Mouse (Mus musculus) myocyte (in vitro differentiated cells): ENCODE measurements around the gene Chl1. TPM values are rescaled to one million over a fixed set of nuclear protein-coding genes. Genes with fewer than 3 reads are reported as not detected.

Experiments
- H3K27me3 ChIP-seq: one replicate; pipeline ENCODE4 v1.6.1; 2011; ENCODE audit not compliant: control insufficient read depth, insufficient read depth, insufficient read length
- H3K36me3 ChIP-seq: one replicate; pipeline ENCODE4 v1.6.1; 2011; ENCODE audit not compliant: control insufficient read depth, insufficient read depth
- H3K4me2 ChIP-seq: one replicate; pipeline ENCODE4 v1.6.1; 2011; ENCODE audit warnings: low read depth, control low read depth
- H3K4me3 ChIP-seq: one replicate; pipeline ENCODE4 v1.5.1; 2011; ENCODE audit warnings: mild to moderate bottlenecking, control low read depth, moderate library complexity
- H3K79me2 ChIP-seq: one replicate; pipeline ENCODE4 v1.6.1; 2011; ENCODE audit not compliant: control insufficient read depth, insufficient read depth
- H3ac ChIP-seq: one replicate; pipeline ENCODE4 v1.6.1; 2011; ENCODE audit not compliant: control insufficient read depth, insufficient read length
- CEBPB ChIP-seq: IDR thresholded peaks from 2 replicates; pipeline ENCODE4 v1.6.1; 2011; ENCODE audit warnings: mild to moderate bottlenecking, moderate library complexity; ENCODE audit not compliant: poor library complexity, insufficient read depth, severe bottlenecking
- E2F4 ChIP-seq: IDR thresholded peaks from one replicate; pipeline ENCODE4 v1.6.1; 2011; ENCODE audit warnings: mild to moderate bottlenecking, control low read depth, moderate library complexity; ENCODE audit not compliant: insufficient read depth
- MAX ChIP-seq: IDR thresholded peaks from one replicate; pipeline ENCODE4 v1.6.1; 2011; ENCODE audit warnings: low read depth, mild to moderate bottlenecking, control low read depth
- MYOD1 ChIP-seq, 3 experiments: IDR thresholded peaks; one replicate each; pipeline ENCODE4 v1.6.1; 2011; ENCODE audit warnings: control low read depth in 2 of 3, low read depth in 2 of 3, mild to moderate bottlenecking in 2 of 3, moderate library complexity in 1 of 3; ENCODE audit not compliant: insufficient read length in 2 of 3, control insufficient read depth in 1 of 3
- MYOG ChIP-seq, 3 experiments: IDR thresholded peaks; one replicate each; pipeline ENCODE4 v1.6.1; 2011; ENCODE audit warnings: control low read depth in 2 of 3, low read depth in 2 of 3, mild to moderate bottlenecking in 2 of 3; ENCODE audit not compliant: insufficient read length in 2 of 3, control insufficient read depth in 1 of 3, insufficient read depth in 1 of 3
- POLR2A ChIP-seq: IDR thresholded peaks from one replicate; pipeline ENCODE4 v1.6.1; 2011; ENCODE audit warnings: low read depth, mild to moderate bottlenecking, control low read depth, moderate library complexity; ENCODE audit not compliant: insufficient read length
- POLR2AphosphoS2 ChIP-seq: IDR thresholded peaks from one replicate; pipeline ENCODE4 v1.6.1; 2011; ENCODE audit warnings: low read depth, control low read depth; ENCODE audit not compliant: insufficient read length
- REST ChIP-seq: IDR thresholded peaks from one replicate; pipeline ENCODE4 v1.6.1; 2011; ENCODE audit warnings: mild to moderate bottlenecking, control low read depth, moderate library complexity; ENCODE audit not compliant: insufficient read depth, insufficient read length
- SRF ChIP-seq: IDR thresholded peaks from one replicate; pipeline ENCODE4 v1.6.1; 2011; ENCODE audit warnings: low read depth; ENCODE audit not compliant: control insufficient read depth, insufficient read length
- TCF12 ChIP-seq: IDR thresholded peaks from one replicate; pipeline ENCODE4 v1.6.1; 2011; ENCODE audit warnings: mild to moderate bottlenecking, control low read depth; ENCODE audit not compliant: poor library complexity, insufficient read depth, severe bottlenecking
- TCF3 ChIP-seq: IDR thresholded peaks from one replicate; pipeline ENCODE4 v1.6.1; 2011; ENCODE audit warnings: low read depth, control low read depth; ENCODE audit not compliant: insufficient read length
- USF1 ChIP-seq: IDR thresholded peaks from one replicate; pipeline ENCODE4 v1.6.1; 2011; ENCODE audit warnings: low read depth, mild to moderate bottlenecking, control low read depth, moderate library complexity
- polyA plus RNA-seq: library from polyadenylated mRNA; unstranded; fragments of >200 nt; fragmentation: generic; extraction: Trizol; gene quantifications from one replicate; pipeline ENCODE4 v1.2.1, GENCODE M21; 2012; ENCODE audit warnings: missing spikeins

Gene Chl1
- polyA plus RNA-seq, 1 experiment = not detected

GRCm38 (mm10) chr6:103533048-103533447 is 22.7 kb downstream of the Chl1 start:
- no peak overlapping the region for H3ac ChIP-seq
- no peaks in the 10 kb centered on the region for H3K79me2 ChIP-seq
- no peaks in the 10 kb centered on the region for H3K36me3 ChIP-seq
- no peaks in the 10 kb centered on the region for H3K27me3 ChIP-seq
- H3K4me2 ChIP-seq = no peak overlapping the region
- no peak overlapping the region for H3K4me3 ChIP-seq
- no peak for TF ChIP-seq TCF12
- TF ChIP-seq MYOD1 (IDR thresholded peaks at IDR 0.05; ENCODE audit: control insufficient read depth in 1 of 3, insufficient read length in 2 of 3, low read depth in 2 of 3) = no peak
- no peak for TF ChIP-seq TCF3

GRCm38 (mm10) chr6:103534027-103534426 is 23.6 kb downstream of the Chl1 start:
- Histone ChIP-seq H3K4me3 (no peak overlapping the region), H3K36me3 (no peaks in the 10 kb centered on the region), H3ac (no peak overlapping the region), H3K4me2 (no peak overlapping the region), H3K27me3 (no peaks in the 10 kb centered on the region), H3K79me2 (no peaks in the 10 kb centered on the region)
- TF ChIP-seq MYOG (IDR thresholded peaks at IDR 0.05; ENCODE audit: control insufficient read depth in 1 of 3, insufficient read depth in 1 of 3, insufficient read length in 2 of 3, low read depth in 2 of 3) (no peak), CEBPB (no peak), TCF12 (no peak), REST (no peak), POLR2A (no peak), USF1 (no peak), POLR2AphosphoS2 (no peak), TCF3 (no peak), MAX (no peak), SRF (no peak), E2F4 (no peak), MYOD1 (IDR thresholded peaks at IDR 0.05; ENCODE audit: control insufficient read depth in 1 of 3, insufficient read length in 2 of 3, low read depth in 2 of 3) (no peak)

- H3K79me2 ChIP-seq = no peaks in the 10 kb centered on the region
- TF ChIP-seq SRF = no peak
- no peak for TF ChIP-seq CEBPB
- TF ChIP-seq TCF3 = no peak
- no peak for TF ChIP-seq TCF12
- no peak for TF ChIP-seq E2F4
- no peak for TF ChIP-seq REST
- no peak for TF ChIP-seq MYOG (IDR thresholded peaks at IDR 0.05; ENCODE audit: control insufficient read depth in 1 of 3, insufficient read depth in 1 of 3, insufficient read length in 2 of 3, low read depth in 2 of 3)
- TF ChIP-seq MYOD1 (IDR thresholded peaks at IDR 0.05; ENCODE audit: control insufficient read depth in 1 of 3, insufficient read length in 2 of 3, low read depth in 2 of 3) = no peak
- TF ChIP-seq POLR2AphosphoS2 = no peak
- no peak for TF ChIP-seq POLR2A
- TF ChIP-seq MAX = no peak
- TF ChIP-seq USF1 = no peak
- H3K4me2 ChIP-seq = no peak overlapping the region
- no peak overlapping the region for H3ac ChIP-seq
- no peak overlapping the region for H3K4me3 ChIP-seq
- H3K36me3 ChIP-seq = no peaks in the 10 kb centered on the region
- no peaks in the 10 kb centered on the region for H3K27me3 ChIP-seq
Measured at GRCm38 (mm10) chr6:103542576-103542975, 32.2 kb downstream of the Chl1 start.

- H3K79me2 ChIP-seq = no peaks in the 10 kb centered on the region
- H3ac ChIP-seq = no peak overlapping the region
- no peaks in the 10 kb centered on the region for H3K27me3 ChIP-seq
- no peaks in the 10 kb centered on the region for H3K36me3 ChIP-seq
- TF ChIP-seq MAX = no peak
- TF ChIP-seq MYOD1 (IDR thresholded peaks at IDR 0.05; ENCODE audit: control insufficient read depth in 1 of 3, insufficient read length in 2 of 3, low read depth in 2 of 3) = no peak
- TF ChIP-seq E2F4 = no peak
- no peak for TF ChIP-seq CEBPB
- no peak for TF ChIP-seq POLR2A
- TF ChIP-seq SRF = no peak
- no peak for TF ChIP-seq MYOG (IDR thresholded peaks at IDR 0.05; ENCODE audit: control insufficient read depth in 1 of 3, insufficient read depth in 1 of 3, insufficient read length in 2 of 3, low read depth in 2 of 3)
- TF ChIP-seq USF1 = no peak
- no peak for TF ChIP-seq TCF3
- H3K4me3 ChIP-seq = no peak overlapping the region
- H3K4me2 ChIP-seq = no peak overlapping the region
Measured at GRCm38 (mm10) chr6:103543753-103544152, 33.4 kb downstream of the Chl1 start.

GRCm38 (mm10) chr6:103546314-103546713 is 35.9 kb downstream of the Chl1 start:
- Histone ChIP-seq H3K4me2 (no peak overlapping the region), H3K4me3 (no peak overlapping the region), H3K27me3 (no peaks in the 10 kb centered on the region), H3K79me2 (no peaks in the 10 kb centered on the region), H3K36me3 (no peaks in the 10 kb centered on the region), H3ac (no peak overlapping the region)
- TF ChIP-seq TCF3 = no peak
- no peak for TF ChIP-seq MAX
- TF ChIP-seq USF1 = no peak
- TF ChIP-seq POLR2A = no peak
- TF ChIP-seq MYOD1 (IDR thresholded peaks at IDR 0.05; ENCODE audit: control insufficient read depth in 1 of 3, insufficient read length in 2 of 3, low read depth in 2 of 3) = no peak
- no peak for TF ChIP-seq TCF12
- TF ChIP-seq CEBPB = no peak
- TF ChIP-seq SRF = no peak
- no peak for TF ChIP-seq POLR2AphosphoS2
- TF ChIP-seq REST = no peak
- no peak for TF ChIP-seq MYOG (IDR thresholded peaks at IDR 0.05; ENCODE audit: control insufficient read depth in 1 of 3, insufficient read depth in 1 of 3, insufficient read length in 2 of 3, low read depth in 2 of 3)
- TF ChIP-seq E2F4 = no peak
